Mouse (Mus musculus): ENCODE results near the gene S100a2. TPM values are rescaled to one million over a fixed set of nuclear protein-coding genes. Genes with fewer than 3 reads are reported as not detected.
A peak's percentile ranks its signal among the peaks of the same experiment; 100 is the strongest.

Gene S100a2
- total RNA-seq (2015; ENCODE audit: low replicate concordance) (not detected in 2 replicates), total RNA-seq (2017; ENCODE audit: low replicate concordance) (not detected in 2 replicates)

- no peak for ATAC-seq (replicated peaks; ENCODE audit: low FRiP score, poor library complexity, severe bottlenecking)
These were observed at the start of gene S100a2 for GRCm38 (mm10) chr3:90589947-90590346. S100a2 (plus strand) TSS chr3:90590247.

GRCm38 (mm10) chr3:90540904-90541303 lies 49.1 kb upstream of the S100a2 start:
- ATAC-seq (replicated peaks; ENCODE audit: low FRiP score, poor library complexity, severe bottlenecking): no peak

GRCm38 (mm10) chr3:90549676-90550420 lies 40.2 kb upstream of the S100a2 start:
- ATAC-seq (replicated peaks; ENCODE audit: low FRiP score, poor library complexity, severe bottlenecking): no peak

GRCm38 (mm10) chr3:90550421-90550790 lies 39.6 kb upstream of the S100a2 start:
- ATAC-seq (replicated peaks; ENCODE audit: low FRiP score, poor library complexity, severe bottlenecking): no peak

- ATAC-seq (replicated peaks; ENCODE audit: low FRiP score, poor library complexity, severe bottlenecking): no peak
These were observed 37.8 kb upstream of the S100a2 start for GRCm38 (mm10) chr3:90552231-90552630.

GRCm38 (mm10) chr3:90555954-90556353 lies 34.1 kb upstream of the S100a2 start:
- no peak for ATAC-seq (replicated peaks; ENCODE audit: low FRiP score, poor library complexity, severe bottlenecking)

GRCm38 (mm10) chr3:90560008-90560628 lies 29.9 kb upstream of the S100a2 start, which contains the start of gene S100a3:
S100a3 (plus strand) TSS chr3:90560578.
- ATAC-seq (replicated peaks; ENCODE audit: low FRiP score, poor library complexity, severe bottlenecking): no peak

GRCm38 (mm10) chr3:90574691-90575090 lies 15.4 kb upstream of the S100a2 start:
- no peak for ATAC-seq (replicated peaks; ENCODE audit: low FRiP score, poor library complexity, severe bottlenecking)

GRCm38 (mm10) chr3:90575320-90575719 lies 14.7 kb upstream of the S100a2 start:
- no peak for ATAC-seq (replicated peaks; ENCODE audit: low FRiP score, poor library complexity, severe bottlenecking)

- no peak for ATAC-seq (replicated peaks; ENCODE audit: low FRiP score, poor library complexity, severe bottlenecking)
These were observed 13.6 kb upstream of the S100a2 start for GRCm38 (mm10) chr3:90576351-90577001.

- ATAC-seq (replicated peaks; ENCODE audit: low FRiP score, poor library complexity, severe bottlenecking): no peak
These were observed 10.6 kb upstream of the S100a2 start for GRCm38 (mm10) chr3:90579433-90579832.

- ATAC-seq (replicated peaks; ENCODE audit: low FRiP score, poor library complexity, severe bottlenecking): no peak
These were observed 8.9 kb upstream of the S100a2 start for GRCm38 (mm10) chr3:90581141-90581540.

GRCm38 (mm10) chr3:90582156-90582555 lies 7.9 kb upstream of the S100a2 start:
- no peak for ATAC-seq (replicated peaks; ENCODE audit: low FRiP score, poor library complexity, severe bottlenecking)

GRCm38 (mm10) chr3:90582556-90582955 lies 7.5 kb upstream of the S100a2 start:
- no peak for ATAC-seq (replicated peaks; ENCODE audit: low FRiP score, poor library complexity, severe bottlenecking)

- no peak for ATAC-seq (replicated peaks; ENCODE audit: low FRiP score, poor library complexity, severe bottlenecking)
These were observed 6.2 kb upstream of the S100a2 start for GRCm38 (mm10) chr3:90583893-90584292.

- ATAC-seq (replicated peaks; ENCODE audit: low FRiP score, poor library complexity, severe bottlenecking): 0 out of 2 replicates have a peak, but pooled peaks have one; percentile 61
These were observed 4.5 kb upstream of the S100a2 start for GRCm38 (mm10) chr3:90585595-90585994.

GRCm38 (mm10) chr3:90586016-90586643 lies 3.9 kb upstream of the S100a2 start:
- ATAC-seq (replicated peaks; ENCODE audit: low FRiP score, poor library complexity, severe bottlenecking): no peak

- no peak for ATAC-seq (replicated peaks; ENCODE audit: low FRiP score, poor library complexity, severe bottlenecking)
These were observed 3.1 kb upstream of the S100a2 start for GRCm38 (mm10) chr3:90586906-90587305.

- ATAC-seq (replicated peaks; ENCODE audit: low FRiP score, poor library complexity, severe bottlenecking): no peak
These were observed 2.5 kb upstream of the S100a2 start for GRCm38 (mm10) chr3:90587361-90588101.

- ATAC-seq (replicated peaks; ENCODE audit: low FRiP score, poor library complexity, severe bottlenecking): no peak
These were observed 657 bp upstream of the S100a2 start for GRCm38 (mm10) chr3:90589390-90589789.
